Mouse (Mus musculus): ENCODE data around the gene Krt12.

Gene Krt12

DNA sequence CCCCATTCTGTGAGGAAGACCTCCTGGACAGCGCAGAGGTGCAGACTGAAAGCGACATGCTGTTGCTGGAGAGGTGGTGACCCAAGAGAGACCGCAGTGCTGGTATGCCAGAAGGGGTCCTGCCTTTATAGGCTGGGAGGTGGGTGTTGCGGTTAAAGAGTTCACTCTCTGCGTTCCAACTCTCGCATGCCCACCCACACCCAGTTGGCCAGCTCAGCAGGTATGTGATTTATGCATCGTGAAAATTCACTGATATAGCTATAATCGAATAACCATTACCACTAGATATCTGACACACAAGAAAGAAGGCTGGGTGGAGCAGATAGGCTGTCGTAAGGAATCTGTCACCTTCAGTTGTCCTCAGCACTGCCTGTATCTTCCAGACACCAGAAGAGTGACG lies at the start of gene Krt12:
TSS of gene Krt12 (minus strand) at position 101 of the 400 bp plus-strand sequence.
- in situ Hi-C loops (cut with MboI; ENCODE audit: low pct_unique_long_range_greater_than_20kb in 1 of 2, low sequenced_read_pairs in 2 of 2, unreplicated experiment in 1 of 2), result no loop called here

DNA sequence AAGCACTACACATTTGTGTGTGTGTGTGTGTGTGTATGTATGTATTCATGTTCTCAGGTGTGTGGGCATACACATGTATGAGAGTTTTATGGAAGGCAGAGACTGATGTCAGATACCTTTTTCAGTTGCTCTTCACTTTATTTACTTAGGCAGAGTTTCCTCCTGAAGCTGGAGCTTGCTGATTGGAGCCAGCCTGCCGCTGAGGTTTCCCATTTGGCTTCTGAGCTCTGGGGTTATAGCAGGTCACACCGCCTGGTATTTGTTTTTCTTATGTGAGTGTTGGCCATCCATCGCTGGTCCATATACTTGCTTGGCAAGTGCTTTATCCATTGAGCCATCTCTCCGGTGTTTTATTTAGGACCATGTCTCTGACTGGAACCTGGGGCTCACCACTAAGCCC lies 47.2 kb upstream of the Krt12 start:
- in situ Hi-C loops (cut with MboI; ENCODE audit: low pct_unique_long_range_greater_than_20kb in 1 of 2, low sequenced_read_pairs in 2 of 2, unreplicated experiment in 1 of 2), result loop anchor here (5.0 to 25.0 kb wide), 3 partner anchors 94 to 828 kb away; partner anchors contain the start of gene Krt28 (in 1 of the 2)

DNA sequence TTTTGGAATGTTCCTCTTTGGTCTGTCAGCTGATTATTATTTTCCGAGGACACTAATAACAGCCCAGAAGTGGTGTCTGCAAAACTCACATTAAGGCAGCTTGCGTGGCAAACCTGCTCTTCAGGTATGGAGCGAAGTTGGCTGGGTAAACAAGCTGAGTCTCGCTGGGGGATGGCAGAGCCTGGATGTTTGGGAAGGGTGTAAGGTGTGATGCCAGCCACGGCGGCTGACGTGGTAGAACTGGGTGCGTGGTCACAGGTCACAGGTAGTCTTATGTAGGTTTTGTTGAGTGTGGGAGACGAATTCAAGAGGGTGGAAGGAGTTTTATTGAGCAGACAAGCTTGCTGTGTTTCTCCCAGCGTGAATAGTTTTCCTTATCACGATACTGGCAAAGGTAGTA lies 46.5 kb upstream of the Krt12 start:
- in situ Hi-C loops (cut with MboI; ENCODE audit: low pct_unique_long_range_greater_than_20kb in 1 of 2, low sequenced_read_pairs in 2 of 2, unreplicated experiment in 1 of 2), result loop anchor here (5.0 to 25.0 kb wide), 3 partner anchors 94 to 829 kb away; partner anchors contain the start of gene Krt28 (in 1 of the 2)

DNA sequence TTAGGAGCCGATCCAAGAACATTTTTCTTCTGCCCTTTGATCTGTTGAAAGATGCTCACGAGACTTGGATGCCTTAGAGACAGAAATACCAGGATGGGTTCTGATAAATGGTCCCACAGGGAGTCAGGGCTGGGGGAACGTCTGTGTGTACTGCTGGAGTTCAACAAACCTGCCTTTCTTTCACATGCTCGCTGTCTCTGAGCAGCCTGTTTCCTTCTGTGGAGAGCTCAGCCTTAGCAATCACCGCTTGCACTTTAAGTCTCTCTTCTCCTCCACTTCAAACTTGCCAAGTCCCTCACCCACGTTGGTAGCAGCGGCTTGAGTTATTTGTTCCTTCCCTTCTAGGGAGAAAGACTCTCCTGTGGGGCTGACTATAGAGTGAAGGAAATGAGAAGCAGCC lies 44.3 kb upstream of the Krt12 start:
- in situ Hi-C loops (cut with MboI; ENCODE audit: low pct_unique_long_range_greater_than_20kb in 1 of 2, low sequenced_read_pairs in 2 of 2, unreplicated experiment in 1 of 2), result loop anchor here (5.0 to 25.0 kb wide), 3 partner anchors 92 to 831 kb away; partner anchors contain the start of gene Krt28 (in 1 of the 2)

DNA sequence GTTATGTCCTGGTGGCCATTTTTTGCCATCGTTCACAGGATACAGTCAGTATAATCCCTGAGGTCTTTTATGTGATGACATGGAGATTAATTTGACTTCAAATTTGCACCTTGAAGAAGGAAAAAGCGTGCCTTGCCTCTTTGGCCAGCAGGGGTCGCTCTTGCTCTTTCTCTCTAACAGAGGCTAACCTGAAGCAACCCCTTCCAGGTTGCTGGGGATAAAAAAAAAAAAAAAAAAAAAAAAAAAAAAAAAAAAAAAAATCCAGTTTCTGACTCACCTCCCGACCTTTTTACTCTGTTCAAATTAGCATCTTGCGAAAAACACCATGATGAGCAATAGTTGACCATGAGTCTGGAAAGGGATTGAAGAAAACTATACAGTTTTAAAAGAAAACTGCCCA lies 42.8 kb upstream of the Krt12 start:
- in situ Hi-C loops (cut with MboI; ENCODE audit: low pct_unique_long_range_greater_than_20kb in 1 of 2, low sequenced_read_pairs in 2 of 2, unreplicated experiment in 1 of 2), result loop anchor here (5.0 to 25.0 kb wide), 3 partner anchors 90 to 832 kb away; partner anchors contain the start of gene Krt28 (in 1 of the 2)

DNA sequence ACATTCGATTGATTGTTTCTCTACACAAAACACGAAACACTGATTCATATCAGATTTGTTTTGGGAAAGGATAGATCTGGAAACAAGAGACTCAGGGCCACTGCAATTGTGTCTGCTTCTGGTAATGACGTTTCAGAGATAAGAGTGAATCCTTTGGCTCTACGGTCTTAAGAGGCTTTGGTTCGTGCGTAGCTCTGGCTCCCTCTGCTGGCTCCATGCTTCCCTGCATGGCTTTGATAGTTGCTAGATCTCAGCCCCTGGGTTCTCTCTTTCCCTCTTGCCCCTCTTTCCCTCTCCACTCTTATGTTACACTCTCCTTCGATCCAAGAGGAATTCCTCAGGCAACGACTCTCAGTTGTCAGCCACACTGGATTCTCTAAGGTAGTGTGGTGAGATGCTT lies 41.1 kb upstream of the Krt12 start:
- in situ Hi-C loops (cut with MboI; ENCODE audit: low pct_unique_long_range_greater_than_20kb in 1 of 2, low sequenced_read_pairs in 2 of 2, unreplicated experiment in 1 of 2), result loop anchor here in 1 of 2 experiments (10.0 to 25.0 kb wide), 2 partner anchors 88 to 824 kb away; partner anchors contain the start of gene Krt28

DNA sequence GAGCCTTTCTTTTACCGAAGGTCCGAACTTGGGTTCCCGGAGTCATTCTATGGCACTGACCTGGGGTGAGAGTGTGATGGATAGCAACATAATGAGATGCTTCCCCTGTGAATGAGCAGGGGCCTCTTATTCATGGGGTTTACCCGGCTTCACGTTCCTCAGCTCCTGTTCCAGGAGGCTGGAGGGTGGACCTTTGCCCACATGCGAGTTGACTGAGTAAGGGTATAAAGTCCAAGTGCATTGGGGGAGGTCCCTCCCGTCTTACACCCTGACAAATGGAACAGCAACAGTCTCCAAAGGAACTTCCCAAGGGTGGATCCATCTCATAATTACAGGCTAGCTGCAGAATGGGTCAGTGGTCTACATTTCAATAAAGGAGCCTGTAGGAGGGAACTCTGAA lies 39.7 kb upstream of the Krt12 start:
- in situ Hi-C loops (cut with MboI; ENCODE audit: low pct_unique_long_range_greater_than_20kb in 1 of 2, low sequenced_read_pairs in 2 of 2, unreplicated experiment in 1 of 2), result loop anchor here in 1 of 2 experiments (10.0 to 25.0 kb wide), 2 partner anchors 87 to 826 kb away; partner anchors contain the start of gene Krt28

DNA sequence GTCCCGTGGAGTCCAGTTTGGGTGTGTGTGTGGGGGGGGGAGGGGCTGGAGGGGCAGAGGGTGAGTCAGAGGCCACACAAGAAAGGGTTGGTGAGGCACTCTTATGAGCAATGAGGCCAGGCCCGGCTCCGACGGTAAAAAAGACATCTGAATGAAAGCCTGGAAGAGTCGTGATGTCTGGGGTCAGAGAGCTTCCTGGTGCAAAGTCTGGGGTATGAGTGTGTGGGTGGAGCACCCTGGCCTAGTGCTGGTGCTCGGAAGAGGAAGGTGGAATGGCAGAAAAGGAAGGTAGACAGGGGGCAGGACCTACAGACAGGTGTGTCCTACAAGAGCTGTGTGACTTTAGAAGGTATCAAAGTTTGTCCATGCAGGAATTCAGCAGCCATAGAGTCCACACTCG lies 36.8 kb upstream of the Krt12 start:
- in situ Hi-C loops (cut with MboI; ENCODE audit: low pct_unique_long_range_greater_than_20kb in 1 of 2, low sequenced_read_pairs in 2 of 2, unreplicated experiment in 1 of 2), result loop anchor here in 1 of 2 experiments (25.0 kb wide), 1 partner anchor 828 kb away; no protein-coding TSS in a partner anchor

DNA sequence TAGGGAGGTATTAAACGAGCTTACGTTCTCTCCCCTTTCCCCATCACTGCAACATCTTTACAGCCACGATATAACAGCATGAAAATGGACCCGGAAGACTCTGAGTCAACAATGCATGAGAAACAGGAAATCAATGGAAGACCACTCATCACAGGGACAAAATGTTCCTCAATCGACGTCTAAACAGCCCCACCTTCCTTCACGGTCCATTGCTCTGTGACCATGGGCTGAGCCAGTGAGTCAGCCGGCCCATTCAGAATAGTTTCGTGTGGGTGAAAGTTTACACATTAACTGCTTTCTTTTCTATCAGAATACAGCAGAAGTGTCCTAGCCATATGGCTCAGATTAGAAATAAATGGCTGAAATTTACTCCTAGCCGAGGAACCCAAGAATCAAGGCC lies 32.7 kb upstream of the Krt12 start:
- in situ Hi-C loops (cut with MboI; ENCODE audit: low pct_unique_long_range_greater_than_20kb in 1 of 2, low sequenced_read_pairs in 2 of 2, unreplicated experiment in 1 of 2), result loop anchor here in 1 of 2 experiments (25.0 kb wide), 1 partner anchor 833 kb away; no protein-coding TSS in a partner anchor

DNA sequence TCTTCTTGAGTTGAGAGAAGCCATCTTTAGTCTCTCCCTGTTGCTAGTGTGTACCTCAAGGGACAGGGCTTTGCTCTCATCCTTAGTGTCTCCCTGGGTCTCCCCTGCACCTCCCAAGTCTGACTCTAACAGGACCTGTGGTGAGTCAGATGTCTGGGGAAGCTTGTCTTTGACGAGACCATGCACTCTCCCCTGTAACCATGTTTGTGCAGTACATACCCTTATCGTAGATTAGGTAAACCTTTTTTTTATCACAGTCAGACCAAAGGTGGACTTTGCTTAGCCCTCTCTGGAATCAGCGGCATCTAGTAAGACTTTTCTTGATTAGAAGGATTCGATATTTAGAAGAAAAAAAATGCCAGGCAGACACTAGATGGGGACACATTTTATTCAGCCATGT lies 32.0 kb upstream of the Krt12 start:
- in situ Hi-C loops (cut with MboI; ENCODE audit: low pct_unique_long_range_greater_than_20kb in 1 of 2, low sequenced_read_pairs in 2 of 2, unreplicated experiment in 1 of 2), result loop anchor here in 1 of 2 experiments (25.0 kb wide), 1 partner anchor 833 kb away; no protein-coding TSS in a partner anchor

DNA sequence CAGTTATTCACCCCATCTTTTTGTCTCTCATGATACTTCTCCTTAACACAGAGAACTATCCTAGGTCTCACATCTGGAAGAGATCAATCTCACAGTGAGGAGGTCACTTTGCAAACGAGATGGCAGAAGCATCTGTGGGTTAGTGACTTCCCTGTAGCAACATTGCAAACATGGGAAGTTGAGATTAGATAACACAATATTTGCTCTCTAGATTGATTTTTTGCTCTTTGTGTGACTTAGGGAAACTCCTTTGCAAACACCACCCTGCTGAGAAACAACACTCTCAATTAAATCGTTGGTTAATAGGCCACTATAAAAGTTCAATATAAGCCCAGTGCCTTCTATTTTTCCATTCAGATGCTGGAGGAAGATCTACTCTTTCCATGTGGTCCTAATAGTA lies 26.7 kb upstream of the Krt12 start:
- in situ Hi-C loops (cut with MboI; ENCODE audit: low pct_unique_long_range_greater_than_20kb in 1 of 2, low sequenced_read_pairs in 2 of 2, unreplicated experiment in 1 of 2), result no loop called here

DNA sequence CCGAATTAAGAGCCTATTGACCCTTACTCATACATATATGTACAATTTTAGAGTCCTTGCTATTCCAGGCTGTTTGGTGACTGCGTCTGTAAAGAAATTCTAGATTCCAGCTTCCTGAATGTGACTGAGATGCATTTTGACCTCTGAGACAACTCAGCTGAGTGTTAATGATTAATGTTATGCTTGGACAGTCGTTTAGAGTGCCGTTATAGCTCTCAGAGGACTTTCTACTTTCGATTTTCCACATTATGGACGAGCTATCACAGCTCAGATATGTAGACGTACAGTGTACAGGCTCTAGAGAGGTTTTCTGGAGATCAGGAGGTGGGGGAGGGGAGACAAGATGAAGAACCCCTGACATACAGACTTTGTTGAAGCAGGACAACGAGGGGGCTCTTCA lies 19.2 kb upstream of the Krt12 start:
- in situ Hi-C loops (cut with MboI; ENCODE audit: low pct_unique_long_range_greater_than_20kb in 1 of 2, low sequenced_read_pairs in 2 of 2, unreplicated experiment in 1 of 2), result no loop called here

DNA sequence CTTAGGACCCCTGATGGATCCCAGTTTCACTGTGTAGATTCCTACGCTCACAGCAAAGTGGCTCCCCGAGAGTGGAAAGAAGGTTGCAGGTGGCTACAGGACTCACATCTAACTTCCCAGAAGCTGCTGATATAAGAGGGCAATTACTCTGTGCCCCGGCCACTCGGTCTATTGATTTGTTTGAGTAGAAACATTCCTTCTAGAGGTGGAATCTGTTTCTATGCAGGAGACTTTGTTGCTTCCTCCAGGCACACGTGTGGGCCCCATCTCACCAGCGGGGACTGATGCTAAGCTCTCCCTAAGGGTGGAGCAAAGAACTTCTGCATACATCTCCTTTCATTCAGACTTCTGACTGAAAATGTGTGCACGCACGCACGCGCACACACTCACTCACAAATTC lies 17.4 kb upstream of the Krt12 start:
- in situ Hi-C loops (cut with MboI; ENCODE audit: low pct_unique_long_range_greater_than_20kb in 1 of 2, low sequenced_read_pairs in 2 of 2, unreplicated experiment in 1 of 2), result no loop called here

DNA sequence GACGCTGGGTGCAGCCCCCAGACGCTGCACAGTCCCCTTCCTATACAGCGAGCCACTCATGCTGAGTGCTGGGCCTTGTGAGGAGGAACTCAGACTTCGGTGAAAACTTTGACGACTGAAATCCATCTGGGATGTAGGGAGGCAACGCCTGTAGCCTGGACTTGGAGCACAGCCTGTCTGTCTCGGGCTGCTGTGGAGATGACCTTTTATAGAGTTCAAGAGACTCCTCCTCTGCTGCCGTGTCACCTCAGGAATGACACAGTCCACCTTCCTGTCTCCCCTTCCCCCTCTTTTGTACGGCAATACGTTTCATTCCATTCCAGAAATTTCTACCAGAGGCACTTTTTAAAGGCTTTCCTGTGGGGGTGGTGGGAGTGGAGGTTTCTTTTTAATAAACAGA lies 15.9 kb upstream of the Krt12 start, which contains the start of gene Krt20:
TSS of gene Krt20 (minus strand) at position 179 of the 400 bp plus-strand sequence.
- in situ Hi-C loops (cut with MboI; ENCODE audit: low pct_unique_long_range_greater_than_20kb in 1 of 2, low sequenced_read_pairs in 2 of 2, unreplicated experiment in 1 of 2), result no loop called here

DNA sequence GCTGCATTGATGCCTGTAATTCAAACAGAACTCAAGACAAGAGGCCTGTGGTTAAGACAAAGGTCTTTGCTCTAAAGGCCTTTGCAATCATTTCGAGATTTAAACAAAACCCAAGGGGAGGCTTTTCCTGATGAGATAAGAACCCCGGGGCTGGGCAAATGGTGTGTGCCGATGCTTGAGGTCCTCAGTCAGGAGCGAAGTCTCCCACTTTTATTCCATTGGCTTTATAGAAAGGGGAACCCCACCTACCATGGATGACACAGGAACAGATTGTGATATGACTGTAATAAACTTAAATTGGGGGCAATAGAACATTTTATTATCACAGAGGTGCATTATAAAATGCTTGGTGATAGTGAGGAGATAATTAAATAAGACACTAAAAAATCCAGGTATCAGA lies 14.6 kb upstream of the Krt12 start:
- in situ Hi-C loops (cut with MboI; ENCODE audit: low pct_unique_long_range_greater_than_20kb in 1 of 2, low sequenced_read_pairs in 2 of 2, unreplicated experiment in 1 of 2), result no loop called here

DNA sequence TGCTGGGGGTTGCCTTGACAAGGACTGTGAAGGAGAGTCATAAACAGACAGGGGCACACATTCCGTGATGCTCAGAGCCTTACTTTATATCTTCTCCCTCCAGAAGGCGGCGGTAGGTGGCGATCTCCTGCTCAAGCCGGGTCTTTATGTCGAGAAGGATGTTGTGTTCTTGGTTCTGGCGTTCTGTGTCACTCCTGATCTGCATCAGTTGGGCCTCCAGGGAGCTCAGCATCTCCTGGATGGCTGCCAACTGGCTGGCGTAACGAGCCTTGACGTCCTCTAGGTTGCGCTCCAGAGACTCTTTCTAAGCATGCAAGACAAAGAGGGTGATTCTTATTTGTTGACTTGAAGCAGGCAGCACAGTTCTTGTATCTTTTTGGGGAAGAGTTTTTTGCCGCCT lies 8.6 kb upstream of the Krt12 start:
- in situ Hi-C loops (cut with MboI; ENCODE audit: low pct_unique_long_range_greater_than_20kb in 1 of 2, low sequenced_read_pairs in 2 of 2, unreplicated experiment in 1 of 2), result no loop called here

DNA sequence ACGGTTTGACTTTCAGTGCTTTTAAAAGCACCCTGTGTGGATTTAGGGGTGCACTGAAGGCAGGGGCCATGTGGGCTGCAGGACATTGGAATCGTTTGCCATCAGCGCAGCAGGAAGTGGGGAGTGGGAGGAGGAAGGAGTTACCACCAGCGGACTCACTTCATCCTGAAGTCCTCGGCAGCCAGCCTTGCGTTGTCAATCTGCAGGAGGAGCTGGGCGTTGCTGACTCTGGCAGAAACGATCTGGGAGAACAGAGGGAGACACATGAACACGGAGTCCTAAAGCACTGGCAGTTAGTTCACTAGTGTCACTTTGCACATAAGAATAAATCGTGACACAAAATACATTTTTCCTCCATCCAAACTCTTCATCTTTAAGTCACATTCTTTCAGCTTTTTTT lies 1.5 kb downstream of the Krt12 start:
- in situ Hi-C loops (cut with MboI; ENCODE audit: low pct_unique_long_range_greater_than_20kb in 1 of 2, low sequenced_read_pairs in 2 of 2, unreplicated experiment in 1 of 2), result no loop called here

DNA sequence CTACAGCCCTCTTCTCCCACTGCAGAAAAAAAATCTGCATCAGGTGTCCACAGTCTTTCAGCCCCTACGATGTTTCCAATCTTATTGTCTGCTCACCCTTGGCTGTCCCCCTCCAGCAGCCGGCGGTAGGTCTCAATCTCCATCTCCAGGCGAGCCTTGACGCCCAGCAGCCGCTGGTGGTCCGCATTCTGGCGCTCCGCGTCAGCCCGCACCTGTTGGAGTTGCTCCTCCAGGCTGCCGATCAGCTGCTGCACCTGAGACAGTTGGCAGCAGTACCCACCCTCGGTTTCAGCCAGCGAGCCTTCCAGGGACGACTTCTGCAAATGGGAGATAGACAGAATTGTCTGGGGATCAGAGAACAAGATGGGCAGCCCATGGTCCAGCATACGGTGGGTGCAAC lies 4.2 kb downstream of the Krt12 start:
- in situ Hi-C loops (cut with MboI; ENCODE audit: low pct_unique_long_range_greater_than_20kb in 1 of 2, low sequenced_read_pairs in 2 of 2, unreplicated experiment in 1 of 2), result no loop called here

DNA sequence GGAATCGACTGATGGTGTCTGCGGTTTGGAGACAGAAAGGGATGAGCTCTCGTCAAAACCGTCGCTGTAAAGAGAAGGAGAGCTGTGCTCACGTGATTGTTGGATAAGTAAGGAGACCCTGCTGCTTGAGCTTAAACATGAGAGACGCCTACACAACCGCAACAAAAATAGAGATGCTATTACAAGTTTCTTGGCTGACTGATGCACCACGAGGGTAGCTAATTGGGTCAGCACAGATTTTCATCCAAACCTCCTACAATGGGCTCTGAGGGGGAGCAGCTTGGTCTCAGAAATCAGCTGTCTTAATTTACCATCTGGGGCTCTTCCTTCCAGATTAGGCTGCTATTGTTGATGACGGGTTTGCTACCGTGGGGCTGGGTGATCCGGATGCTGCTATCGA lies 5.2 kb downstream of the Krt12 start:
- in situ Hi-C loops (cut with MboI; ENCODE audit: low pct_unique_long_range_greater_than_20kb in 1 of 2, low sequenced_read_pairs in 2 of 2, unreplicated experiment in 1 of 2), result no loop called here

DNA sequence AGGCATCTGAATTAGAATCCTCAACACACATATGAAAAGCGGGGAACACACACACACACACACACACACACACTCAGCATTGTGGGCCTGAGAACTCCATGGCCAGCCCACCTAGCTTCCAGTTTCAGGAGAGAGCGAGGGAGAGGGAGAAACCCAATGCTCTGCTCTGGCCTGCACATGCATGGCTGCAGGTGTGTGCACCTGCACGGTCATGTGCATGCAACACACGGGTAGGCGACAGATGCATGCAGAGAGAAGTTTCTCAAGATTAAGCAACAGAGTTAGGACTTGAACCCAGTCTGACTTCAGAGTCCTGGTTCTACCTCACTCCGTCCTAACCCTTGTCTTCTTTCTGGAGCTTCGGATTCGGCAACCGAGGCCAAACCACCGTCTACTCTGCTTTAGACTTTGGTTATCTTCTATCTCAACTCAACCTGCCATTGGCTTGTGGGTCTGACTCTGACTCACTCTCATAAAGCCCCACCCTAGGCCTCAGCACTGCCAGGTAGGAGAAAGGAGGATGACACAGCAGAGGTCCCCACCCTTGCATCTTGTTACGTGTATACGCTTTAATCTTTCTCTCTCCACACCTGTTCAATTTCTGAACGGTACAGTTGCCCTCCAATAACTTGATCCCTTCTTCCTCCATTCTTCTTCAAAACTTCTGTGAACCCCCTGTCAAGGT lies 7.5 kb downstream of the Krt12 start:
- in situ Hi-C loops (cut with MboI; ENCODE audit: low pct_unique_long_range_greater_than_20kb in 1 of 2, low sequenced_read_pairs in 2 of 2, unreplicated experiment in 1 of 2), result no loop called here
